Mouse (Mus musculus) central nervous system, embryonic 14 days (tissue): ENCODE data around the gene Ggt1. TPM values are rescaled to one million over a fixed set of nuclear protein-coding genes. Genes with fewer than 3 reads are reported as not detected.

Experiments
- polyA plus RNA-seq: library from polyadenylated mRNA; depleted of rRNA; stranded (reverse); fragments of >200 nt; gene quantifications from 2 replicates; pipeline ENCODE4 v1.2.3, GENCODE M21; 2012; rRNA removed

The Ggt1 gene
- polyA plus RNA-seq: 1.9 and 2.6 TPM in 2 replicates

DNA sequence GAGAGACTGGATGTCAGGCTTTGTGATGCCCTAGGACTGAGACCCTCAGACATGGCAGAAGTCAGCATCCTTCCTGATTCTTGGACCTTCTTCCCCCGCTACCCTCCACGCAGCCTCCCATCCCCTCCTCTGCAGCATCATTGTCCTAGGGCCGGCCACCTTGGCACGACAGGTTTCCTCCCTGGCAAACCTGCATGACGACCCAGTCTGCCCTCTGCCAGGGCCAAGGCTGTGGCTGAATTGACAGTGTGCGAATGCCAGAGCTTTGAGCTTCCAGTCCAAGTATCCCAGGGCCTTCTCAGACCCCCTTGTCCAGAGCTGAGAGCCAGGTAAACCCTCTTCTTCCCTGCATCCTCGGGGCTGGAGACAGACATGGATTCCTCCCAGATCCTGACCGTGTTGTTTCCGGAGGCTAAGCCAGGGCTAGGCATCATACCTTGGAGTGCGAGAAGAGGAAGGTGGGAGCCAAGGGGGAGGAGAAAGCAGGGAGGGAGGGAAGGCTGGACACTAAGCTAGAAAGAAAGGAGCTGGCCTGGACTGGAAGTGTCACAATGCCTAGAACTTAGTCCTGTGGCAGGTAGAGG is at the start of gene Ggt1:
TSS of gene Ggt1 (plus strand) at position 534 of the 584 bp plus-strand sequence.

DNA sequence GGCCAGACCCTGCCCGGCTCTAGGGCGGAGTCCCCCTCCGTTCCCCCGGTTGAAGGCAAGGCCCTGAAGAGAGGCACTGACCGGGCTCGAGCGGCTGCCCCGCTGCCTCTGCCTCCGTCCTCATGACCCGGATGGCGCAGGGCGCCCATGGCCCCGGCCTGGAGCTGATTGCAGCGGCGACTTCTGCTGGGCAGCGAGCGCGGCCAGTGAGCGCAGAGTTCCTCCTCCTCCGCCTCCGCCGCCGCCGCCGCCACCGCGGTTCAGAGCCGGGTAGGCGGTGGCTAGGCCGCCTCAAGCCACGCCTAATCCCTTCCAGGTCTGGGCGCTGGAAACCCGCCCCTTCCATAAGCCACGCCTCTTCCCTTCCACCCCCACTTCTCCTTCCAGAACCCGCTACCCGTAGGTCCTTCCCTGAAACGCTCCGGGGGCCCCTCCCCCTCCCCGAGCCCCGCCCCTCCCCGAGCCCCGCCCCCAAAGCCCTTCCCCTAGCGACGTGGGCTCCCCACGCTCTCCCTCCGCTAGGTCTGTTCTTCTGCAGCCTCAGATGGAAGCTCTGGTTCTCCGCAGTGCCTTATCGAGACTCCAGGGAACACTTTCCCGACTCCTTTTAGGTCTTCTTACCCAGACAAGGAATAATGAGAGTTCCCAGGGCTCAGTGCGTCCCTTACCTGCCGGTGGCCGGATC is 44.2 kb upstream of the Ggt1 start, which contains the start of gene Snrpd3:
TSS of gene Snrpd3 (plus strand) at position 479 of the 685 bp plus-strand sequence.

DNA sequence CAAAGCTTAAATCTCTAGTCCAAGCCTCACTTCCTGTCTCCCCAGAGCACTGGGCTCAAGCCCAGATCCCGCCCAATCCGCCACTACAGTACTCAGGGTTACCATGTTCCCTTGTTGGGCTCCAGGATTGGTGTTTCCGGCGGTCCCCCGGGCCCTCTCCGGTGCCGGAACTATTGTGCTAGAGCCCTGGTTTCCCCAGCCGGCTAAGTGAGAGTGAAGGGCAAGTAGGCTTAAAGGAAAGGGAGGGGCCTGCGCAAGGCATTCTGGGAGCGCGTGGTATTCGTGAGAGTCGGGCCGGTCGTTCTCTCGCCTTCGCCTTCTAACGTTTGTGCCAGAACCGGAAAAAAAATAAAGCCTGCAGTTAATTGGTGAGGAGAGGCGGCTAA is 43.7 kb upstream of the Ggt1 start, which contains the start of gene Gucd1:
TSS of gene Gucd1 (minus strand) at position 215 of the 386 bp plus-strand sequence.

DNA sequence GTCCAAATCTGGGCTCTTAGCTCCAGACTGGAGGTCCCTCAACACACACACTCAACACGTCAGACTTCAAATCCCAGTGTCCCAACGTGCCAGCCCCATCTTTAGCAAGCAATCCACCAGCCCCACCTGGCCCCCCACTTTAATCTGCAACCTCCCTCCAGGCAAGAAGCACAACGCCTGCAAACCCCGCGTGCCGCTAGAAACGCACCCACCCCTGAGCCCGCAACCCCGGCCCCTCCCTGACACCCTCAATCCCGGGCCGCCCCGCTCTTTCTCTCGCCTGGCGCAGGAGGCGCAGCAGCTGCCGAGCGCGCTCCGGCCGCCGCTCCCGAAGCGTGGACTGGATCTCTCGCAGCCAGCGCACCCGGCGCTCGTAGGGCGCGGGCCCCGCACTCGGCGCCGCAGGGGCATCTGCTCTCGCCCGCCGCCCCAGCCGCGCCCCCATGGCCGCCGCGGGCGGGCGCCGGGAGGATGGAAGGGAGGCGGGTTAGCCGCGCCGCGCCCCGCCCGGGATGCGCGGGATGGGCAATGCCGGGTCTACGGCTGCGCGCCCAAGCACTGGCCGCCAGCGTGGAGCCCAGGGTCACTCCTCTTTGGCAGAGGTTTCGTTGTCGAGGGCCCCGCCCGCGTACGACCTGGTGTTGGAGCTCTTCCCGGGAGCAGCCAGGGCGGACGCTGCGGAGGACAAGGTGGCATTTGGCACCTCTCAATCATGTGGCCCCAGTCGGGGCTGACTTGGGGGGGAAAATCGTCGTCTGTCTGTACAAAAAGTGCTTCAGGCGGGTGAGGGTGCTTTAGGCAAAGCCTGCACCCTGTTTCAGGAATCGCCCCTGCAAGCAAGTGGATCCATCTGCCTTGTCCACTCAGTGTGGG is 1.5 kb upstream of the Ggt1 start, which contains the start of gene Lrrc75b:
TSS of gene Lrrc75b (minus strand) at position 655 of the 873 bp plus-strand sequence.

DNA sequence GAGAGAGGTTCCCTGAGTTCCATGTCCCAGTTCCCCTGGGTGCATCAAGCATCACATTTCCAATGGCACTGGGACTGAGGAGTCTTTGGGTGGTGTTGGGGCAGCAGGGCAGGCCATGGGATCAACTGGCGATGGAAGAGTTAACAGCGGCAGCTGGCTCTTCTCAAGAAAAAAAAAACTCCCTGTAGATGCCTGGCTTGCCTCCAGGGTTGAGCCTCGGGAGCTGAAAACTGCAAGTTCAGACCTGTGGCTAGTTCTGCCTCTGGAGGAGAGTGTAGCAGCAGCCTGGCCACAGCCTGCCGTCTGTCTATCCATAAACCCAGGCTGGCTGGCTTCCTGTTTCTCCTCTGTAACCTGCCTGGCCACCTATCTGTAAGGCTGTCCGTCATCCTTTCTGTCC is 27.7 kb downstream of the Ggt1 start, which contains the start of gene Ggt5:
TSS of gene Ggt5 (plus strand) at position 212 of the 400 bp plus-strand sequence.

Other genes with a start within 250 kb of the Ggt1 start
- 5.8 and 7.4 TPM in 2 replicates for gene Adora2a, start 244.7 kb upstream of the Ggt1 start, polyA plus RNA-seq
- gene Upb1, start 160.5 kb upstream of the Ggt1 start, polyA plus RNA-seq: 0.04 and 0.10 TPM in 2 replicates
- gene Snrpd3, start 44.1 kb upstream of the Ggt1 start, polyA plus RNA-seq: 126 and 148 TPM in 2 replicates
- 31.5 and 31.6 TPM in 2 replicates for gene Gucd1, start 43.6 kb upstream of the Ggt1 start, polyA plus RNA-seq
- 21.7 and 24.2 TPM in 2 replicates for gene Lrrc75b, start 1.3 kb upstream of the Ggt1 start, polyA plus RNA-seq
- gene Ggt5, start 27.7 kb downstream of the Ggt1 start, polyA plus RNA-seq: 5.9 and 8.0 TPM in 2 replicates
- 3.7 and 5.1 TPM in 2 replicates for gene Susd2, start 82.4 kb downstream of the Ggt1 start, polyA plus RNA-seq
- 43.6 and 46.2 TPM in 2 replicates for gene Cabin1, start 202.7 kb downstream of the Ggt1 start, polyA plus RNA-seq
- 58.7 and 64.5 TPM in 2 replicates for gene Ddt, start 211.8 kb downstream of the Ggt1 start, polyA plus RNA-seq
- gene Gm20441, start 219.3 kb downstream of the Ggt1 start, polyA plus RNA-seq: 0.19 TPM in 1 of 2 replicates, not detected in the other
- 1.1 and 4.6 TPM in 2 replicates for gene Gstt3, start 219.8 kb downstream of the Ggt1 start, polyA plus RNA-seq
- 10.6 and 12.6 TPM in 2 replicates for gene Gstt1, start 237.0 kb downstream of the Ggt1 start, polyA plus RNA-seq